Mouse (Mus musculus) megakaryocyte, embryonic 14.5 days (primary cell): ENCODE measurements around the gene 2810408A11Rik.

Experiments used
- FLI1 ChIP-seq: IDR thresholded peaks from 2 replicates; pipeline ENCODE4 v1.6.1; 2012; ENCODE audit warnings: low read length, inconsistent platforms, mixed read lengths
- GATA1 ChIP-seq: IDR thresholded peaks from 3 replicates; pipeline ENCODE4 v1.6.1; 2012; ENCODE audit warnings: mixed read lengths, low read length, inconsistent platforms, borderline replicate concordance

DNA sequence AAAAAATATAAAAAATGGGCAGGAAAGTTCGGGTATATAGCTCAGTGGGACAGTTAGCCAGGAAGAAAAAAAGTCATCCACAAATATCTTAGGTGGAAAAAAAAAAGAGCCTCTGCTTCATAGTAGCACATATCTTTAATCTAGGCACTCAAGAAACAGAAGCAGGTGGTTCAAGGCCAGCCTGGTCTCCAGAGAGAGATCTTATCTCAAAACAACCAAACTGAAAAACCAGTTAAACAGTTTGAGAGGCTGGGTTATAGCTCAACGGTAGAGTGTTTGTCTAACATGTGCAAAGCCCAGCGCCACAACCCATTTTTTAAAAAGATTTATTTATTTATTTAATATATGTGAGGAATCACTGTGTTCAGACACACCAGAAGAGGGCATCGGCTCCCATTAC is 32.3 kb upstream of the 2810408A11Rik start:
- TF ChIP-seq GATA1 = no peak
- TF ChIP-seq FLI1 = no peak
